Mouse (Mus musculus) heart, adult 2 months (tissue): ENCODE measurements around the gene 2610318N02Rik. TPM values are rescaled to one million over a fixed set of nuclear protein-coding genes. Genes with fewer than 3 reads are reported as not detected.

Experiments
- DNase-seq, 2 experiments: peaks; one replicate each; pipeline ENCODE4 v3.0.0; 2021
- H3K27ac ChIP-seq: fragments of 200-600 bp; 2 replicates; pipeline ENCODE4 v1.8.1; 2022
- H3K27me3 ChIP-seq: fragments of 200-500 bp; 2 replicates; pipeline ENCODE4 v1.6.1; 2012; ENCODE audit warnings: mild to moderate bottlenecking, low read length, inconsistent platforms, mixed read lengths; ENCODE audit not compliant: control insufficient read depth, insufficient read depth
- H3K36me3 ChIP-seq: fragments of 200-500 bp; 2 replicates; pipeline ENCODE4 v1.6.1; 2012; ENCODE audit warnings: low read length, inconsistent platforms; ENCODE audit not compliant: control insufficient read depth, insufficient read depth
- H3K4me1 ChIP-seq: fragments of 200-500 bp; 2 replicates; pipeline ENCODE4 v1.6.1; 2011; ENCODE audit warnings: low read length; ENCODE audit not compliant: control insufficient read depth, insufficient read depth
- H3K4me3 ChIP-seq: fragments of 200-600 bp; 2 replicates; pipeline ENCODE4 v1.8.1; 2022
- H3K79me2 ChIP-seq: fragments of 200-500 bp; replicated peaks from 2 replicates; pipeline ENCODE4 v1.6.1; 2012; ENCODE audit warnings: mild to moderate bottlenecking, inconsistent platforms, low read length, moderate library complexity, mixed read lengths; ENCODE audit not compliant: control insufficient read depth, insufficient read depth
- H3K9ac ChIP-seq: fragments of 200-500 bp; 2 replicates; pipeline ENCODE4 v1.6.1; 2012; ENCODE audit warnings: low read depth, mild to moderate bottlenecking, control low read depth, inconsistent platforms, low read length, mixed read lengths
- CTCF ChIP-seq: fragments of 200-600 bp; IDR thresholded peaks from 2 replicates; pipeline ENCODE4 v1.8.1; 2022; ENCODE audit warnings: antibody characterized with exemption, mild to moderate bottlenecking, moderate library complexity
- EP300 ChIP-seq: fragments of 200-500 bp; IDR thresholded peaks from 2 replicates; pipeline ENCODE4 v1.6.1; 2011; ENCODE audit warnings: low read depth, low read length, control low read depth; ENCODE audit not compliant: insufficient read depth
- POLR2A ChIP-seq: fragments of 200-500 bp; IDR thresholded peaks from 2 replicates; pipeline ENCODE4 v1.6.1; 2011; ENCODE audit warnings: mild to moderate bottlenecking, low read depth, low read length, control low read depth; ENCODE audit not compliant: insufficient read depth
- WGBS: fragments of 180-500 bp; shearing (Covaris S2); methylation state at CpG from one replicate; pipeline ENCODE4 v1.1.7; 2018; 5-methylcytosine and 5-hydroxymethylcytosine counted together
- intact Hi-C: fragments of 180-260 bp; cut with DNase I; formaldehyde crosslinking; loops from one replicate; pipeline ENCODE4 v1.15.1; 2025
- polyA plus RNA-seq: library from polyadenylated mRNA; depleted of rRNA; stranded (reverse); fragments of >200 nt; gene quantifications from 2 replicates; pipeline ENCODE4 v1.2.3, GENCODE M21; 2012
- total RNA-seq, 2 experiments: library from RNA; stranded (reverse); gene quantifications; 2 replicates each; pipeline ENCODE4 v1.2.3; 2021

2610318N02Rik gene
- total and polyA plus RNA-seq, 3 experiments, result 1.1 TPM; not detected in 2

DNA sequence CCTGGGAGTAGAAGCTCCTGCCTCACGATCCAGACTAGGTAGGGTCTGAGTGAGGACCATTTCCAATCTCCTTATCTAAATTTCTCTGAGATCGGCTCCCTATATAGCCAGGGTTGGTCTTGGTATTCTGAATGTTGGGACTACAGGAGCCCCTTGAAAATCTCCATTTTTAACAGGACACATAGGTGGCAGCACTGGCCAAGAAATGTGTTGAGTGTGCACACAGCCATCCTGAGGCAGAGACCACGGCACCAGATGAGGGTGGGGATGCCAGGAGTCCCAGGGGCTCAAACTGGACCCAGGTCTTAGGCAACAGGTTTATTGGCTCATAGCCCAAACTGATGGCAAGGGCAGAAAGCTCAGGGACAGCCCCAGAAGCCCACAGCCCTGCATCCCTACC is 36.6 kb downstream of the 2610318N02Rik start:
- TF ChIP-seq CTCF (no peak), EP300 (no peak), POLR2A (no peak)
- no peak overlapping the region for H3K27ac ChIP-seq
- no peaks in the 10 kb centered on the region for H3K27me3 ChIP-seq
- DNase-seq, result no peak
- H3K4me3 ChIP-seq, result no peak overlapping the region
- WGBS, result 64% methylated on average over 3 of the region's 3 CpGs
- no peaks in the 10 kb centered on the region; the same call in 1 of the 2 replicates for H3K36me3 ChIP-seq
- H3K4me1 ChIP-seq, result no peaks in the 10 kb centered on the region
- H3K79me2 ChIP-seq, result no peaks in the 10 kb centered on the region
- intact Hi-C loops, result no loop called here
- H3K9ac ChIP-seq, result no peak overlapping the region

DNA sequence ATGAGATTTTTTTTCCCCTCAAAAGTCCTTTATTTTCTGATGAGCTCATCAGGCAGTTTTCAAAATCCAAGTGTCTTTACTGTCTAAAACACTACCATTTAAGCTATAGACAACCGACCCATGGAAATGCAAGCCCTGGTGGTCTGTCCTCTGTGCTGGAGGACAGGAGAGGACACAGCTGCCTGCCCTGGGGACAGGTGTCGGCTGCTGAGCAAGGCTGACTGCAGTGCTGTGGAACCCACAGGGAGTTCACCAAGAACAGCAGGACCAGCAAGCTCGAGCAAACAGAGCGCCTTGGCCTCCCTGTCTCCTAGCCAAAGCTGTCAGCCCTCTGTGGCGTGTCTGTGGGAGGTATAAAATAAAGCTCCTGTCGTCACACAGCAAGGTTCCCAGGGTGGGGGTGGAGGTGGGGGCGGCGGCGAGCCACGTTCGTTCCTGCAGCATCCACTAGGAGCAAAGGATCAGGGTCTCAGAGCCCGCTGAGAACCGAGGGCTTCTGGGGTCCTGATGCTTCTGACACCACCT is 38.2 kb downstream of the 2610318N02Rik start:
- TF ChIP-seq EP300 (no peak), CTCF (no peak), POLR2A (no peak)
- WGBS, result 84% methylated on average over 13 of the region's 13 CpGs
- no peaks in the 10 kb centered on the region; the same call in 1 of the 2 replicates for H3K36me3 ChIP-seq

DNA sequence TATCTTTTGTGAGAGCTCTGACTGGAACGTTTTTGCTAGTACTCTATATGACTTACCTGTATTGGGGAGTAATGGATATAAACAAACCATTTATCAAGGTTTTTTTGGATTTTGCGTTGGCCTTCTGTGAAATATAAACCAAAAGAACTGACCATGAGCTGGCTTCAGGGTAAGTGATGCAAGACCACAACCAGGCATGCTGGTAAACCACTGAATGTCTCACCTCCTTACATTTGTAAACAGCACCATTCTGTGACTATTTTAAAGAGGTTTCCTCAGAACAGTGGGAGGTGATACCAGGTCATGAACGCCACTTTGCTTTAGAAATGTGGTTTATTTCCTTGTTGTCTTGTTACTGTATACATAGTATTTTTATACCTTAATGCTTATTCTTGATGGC is 38.7 kb downstream of the 2610318N02Rik start:
- no peak overlapping the region for H3K27ac ChIP-seq
- DNase-seq, result no peak
- TF ChIP-seq CTCF, result no peak
- no peak for TF ChIP-seq POLR2A
- TF ChIP-seq EP300, result no peak

More for the DNA sequence above, 38.2 kb downstream of the 2610318N02Rik start:
- intact Hi-C loops, result no loop called here
- DNase-seq, result no peak
- Histone ChIP-seq H3K9ac (no peak overlapping the region), H3K27ac (no peak overlapping the region), H3K79me2 (no peaks in the 10 kb centered on the region), H3K4me3 (no peak overlapping the region), H3K27me3 (no peaks in the 10 kb centered on the region), H3K4me1 (no peaks in the 10 kb centered on the region)

DNA sequence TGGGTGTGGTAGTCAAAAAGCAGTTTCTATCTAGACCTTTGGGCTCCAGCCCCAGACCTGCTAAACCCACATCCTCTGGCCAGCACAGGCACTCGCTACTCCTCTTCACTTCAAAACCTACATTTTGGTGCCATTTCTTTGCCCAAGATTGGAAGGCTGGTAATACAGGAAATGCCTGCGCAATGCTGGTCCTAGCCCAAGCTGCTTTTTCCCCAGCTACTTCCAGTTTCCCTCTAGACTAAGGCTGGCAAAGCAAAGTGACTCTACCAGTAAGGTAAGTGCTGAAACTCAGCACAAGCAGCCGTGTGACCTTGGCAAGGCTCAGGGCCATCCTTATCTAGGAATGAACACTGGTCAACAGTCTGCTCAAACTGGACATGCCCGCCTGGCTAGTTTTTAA is 39.3 kb downstream of the 2610318N02Rik start:
- H3K9ac ChIP-seq, result no peak overlapping the region
- H3K27me3 ChIP-seq, result no peaks in the 10 kb centered on the region
- H3K27ac ChIP-seq, result no peak overlapping the region
- no peaks in the 10 kb centered on the region; the same call in 1 of the 2 replicates for H3K36me3 ChIP-seq
- WGBS, result 47% methylated on average over 4 of the region's 4 CpGs
- H3K79me2 ChIP-seq, result no peaks in the 10 kb centered on the region
- H3K4me1 ChIP-seq, result no peaks in the 10 kb centered on the region
- peak in 1 of 2 experiments; percentile 25 for DNase-seq
- intact Hi-C loops, result no loop called here
- TF ChIP-seq CTCF (no peak), POLR2A (no peak), EP300 (no peak)
- no peak overlapping the region for H3K4me3 ChIP-seq

More for the DNA sequence above, 38.7 kb downstream of the 2610318N02Rik start:
- Histone ChIP-seq H3K36me3 (no peaks in the 10 kb centered on the region; the same call in 1 of the 2 replicates), H3K27me3 (no peaks in the 10 kb centered on the region), H3K9ac (no peak overlapping the region), H3K4me1 (no peaks in the 10 kb centered on the region), H3K79me2 (no peaks in the 10 kb centered on the region), H3K4me3 (no peak overlapping the region)
- 67% methylated on average over 3 of the region's 3 CpGs for WGBS
- intact Hi-C loops, result no loop called here

DNA sequence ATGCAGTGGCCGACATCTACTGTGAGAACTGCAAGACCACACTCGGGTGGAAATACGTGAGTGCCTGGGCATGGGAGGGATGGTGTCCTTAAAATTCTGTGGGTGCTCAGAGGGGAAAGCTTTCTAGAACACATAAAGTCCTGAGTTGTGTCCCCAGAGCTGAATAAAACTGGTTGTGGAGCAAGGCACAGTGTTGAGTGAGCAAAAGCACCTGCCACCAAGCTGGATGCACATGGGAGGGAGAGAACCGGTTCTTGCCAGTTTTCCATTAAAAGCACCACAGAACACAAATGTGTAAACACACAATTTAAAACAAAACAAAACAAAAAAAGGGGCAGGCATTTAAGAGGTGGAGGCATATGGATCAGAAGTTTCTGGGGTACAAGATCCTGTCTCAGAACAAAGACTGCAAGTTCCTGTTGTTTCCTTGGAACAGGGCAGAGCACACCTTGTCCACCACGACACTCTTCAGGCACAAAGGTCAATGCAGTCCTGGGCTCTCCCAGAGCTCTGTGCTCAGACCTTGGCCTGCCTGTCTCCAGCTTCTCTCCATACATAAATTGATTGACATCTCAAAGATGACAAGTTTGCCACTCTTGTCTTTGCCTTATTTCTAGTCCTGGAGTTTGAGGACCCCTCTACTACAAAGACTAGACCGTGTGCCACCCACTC is 42.7 kb downstream of the 2610318N02Rik start:
- Histone ChIP-seq H3K9ac (no peak overlapping the region), H3K79me2 (no peaks in the 10 kb centered on the region), H3K4me1 (no peaks in the 10 kb centered on the region), H3K36me3 (no peaks in the 10 kb centered on the region; the same call in 1 of the 2 replicates), H3K27me3 (no peaks in the 10 kb centered on the region), H3K27ac (no peak overlapping the region), H3K4me3 (no peak overlapping the region)
- TF ChIP-seq POLR2A (no peak), CTCF (no peak), EP300 (no peak)
- DNase-seq, result no peak
- WGBS, result 69% methylated on average over 6 of the region's 6 CpGs
- intact Hi-C loops, result no loop called here

DNA sequence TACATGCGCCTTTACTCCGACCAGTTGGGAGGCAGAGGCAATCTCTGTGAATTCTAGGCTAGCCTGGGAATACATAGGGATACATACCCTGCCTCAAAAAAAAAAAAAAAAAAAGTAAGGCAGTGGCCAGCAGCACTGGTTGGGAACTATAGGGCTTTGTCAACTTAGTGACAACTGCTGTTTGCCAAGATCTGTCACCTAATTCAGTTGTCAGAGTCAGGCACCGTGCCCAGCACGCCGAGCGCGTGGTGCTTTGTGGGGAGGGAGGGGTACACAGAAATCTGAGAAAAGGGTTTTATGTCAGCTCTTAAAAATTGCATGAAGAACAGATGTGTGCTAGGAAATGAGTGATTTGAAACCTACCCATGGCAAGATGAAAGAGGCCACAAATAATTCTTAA is 46.9 kb downstream of the 2610318N02Rik start:
- H3K27me3 ChIP-seq, result no peaks in the 10 kb centered on the region
- 58% methylated on average over 7 of the region's 7 CpGs for WGBS
- no peak overlapping the region for H3K9ac ChIP-seq
- no peaks in the 10 kb centered on the region for H3K4me1 ChIP-seq
- no peak overlapping the region for H3K4me3 ChIP-seq
- no peaks in the 10 kb centered on the region for H3K79me2 ChIP-seq
- H3K36me3 ChIP-seq, result no peaks in the 10 kb centered on the region
- intact Hi-C loops, result no loop called here
- DNase-seq, result no peak
- TF ChIP-seq CTCF (no peak), POLR2A (no peak), EP300 (no peak)
- no peak overlapping the region for H3K27ac ChIP-seq
